Mouse (Mus musculus) spleen, postnatal 14 days (tissue): Measurements from ENCODE around the gene Atcay.
"Not testable (repeated sequence)": the region's sequence is repeated elsewhere in the genome, so short reads cannot be mapped to it uniquely, and the experiment has no call there.

Source experiments
- DNase-seq, 2 experiments: peaks; one replicate each; pipeline ENCODE4 v3.0.0; 2021 to 2022; ENCODE audit warnings: low spot score in 2 of 2

The Atcay gene

GRCm38 (mm10) chr10:81200141-81200540, 30.5 kb downstream of the Atcay start:
- no peak for DNase-seq

- no peak for DNase-seq
These were observed 31.6 kb downstream of the Atcay start for GRCm38 (mm10) chr10:81198990-81199389.

GRCm38 (mm10) chr10:81198230-81198629, 32.4 kb downstream of the Atcay start:
- peak in 1 of 2 experiments; percentile 56 for DNase-seq

GRCm38 (mm10) chr10:81197305-81197704, 33.3 kb downstream of the Atcay start:
- no peak for DNase-seq

GRCm38 (mm10) chr10:81196470-81197065, 34.1 kb downstream of the Atcay start:
- no peak for DNase-seq

GRCm38 (mm10) chr10:81195300-81195699, 35.3 kb downstream of the Atcay start:
- DNase-seq, result no peak

- peak in 1 of 2 experiments; percentile 44 for DNase-seq
These were observed 36.5 kb downstream of the Atcay start for GRCm38 (mm10) chr10:81193991-81194774.

GRCm38 (mm10) chr10:81192968-81193501, 37.6 kb downstream of the Atcay start:
- no peak for DNase-seq

GRCm38 (mm10) chr10:81192270-81192967, 38.2 kb downstream of the Atcay start:
- DNase-seq, result peak; percentile 66 to 72

GRCm38 (mm10) chr10:81191342-81191982, 39.2 kb downstream of the Atcay start:
- DNase-seq, result no peak

GRCm38 (mm10) chr10:81190912-81191321, 39.7 kb downstream of the Atcay start:
- no peak for DNase-seq

- DNase-seq, result no peak
These were observed 40.3 kb downstream of the Atcay start for GRCm38 (mm10) chr10:81190236-81190911.

GRCm38 (mm10) chr10:81189821-81190220, 40.8 kb downstream of the Atcay start:
- DNase-seq, result no peak

GRCm38 (mm10) chr10:81187161-81187560, 43.5 kb downstream of the Atcay start:
- no peak for DNase-seq

- no peak for DNase-seq
These were observed 45.9 kb downstream of the Atcay start for GRCm38 (mm10) chr10:81184765-81185164.

- DNase-seq, result no peak
These were observed 46.8 kb downstream of the Atcay start, which contains the start of gene 4930442H23Rik for GRCm38 (mm10) chr10:81183805-81184204. TSS of gene 4930442H23Rik (minus strand) at chr10:81183849.

GRCm38 (mm10) chr10:81182336-81183333, 48.0 kb downstream of the Atcay start, which contains the start of gene Dapk3:
TSS of gene Dapk3 (plus strand) at chr10:81183005.
- peak; percentile 78 to 90 for DNase-seq

- DNase-seq, result not testable (repeated sequence)
These were observed 48.8 kb downstream of the Atcay start for GRCm38 (mm10) chr10:81181860-81182259.

GRCm38 (mm10) chr10:81180946-81181345, 49.7 kb downstream of the Atcay start:
- no peak for DNase-seq
